Mouse (Mus musculus): Measurements from ENCODE around the gene Dusp8.
A peak's percentile ranks its signal among the peaks of the same experiment; 100 is the strongest.
"Not testable (repeated sequence)": the region's sequence is repeated elsewhere in the genome, so short reads cannot be mapped to it uniquely, and the experiment has no call there.

Gene Dusp8

GRCm38 (mm10) chr7:142095183-142095931, at the start of gene Dusp8:
TSS of gene Dusp8 (minus strand) at chr7:142095843.
- DNase-seq (ENCODE audit: extremely low spot score, low spot score), result peak; percentile 91

GRCm38 (mm10) chr7:142144507-142144906, 48.9 kb upstream of the Dusp8 start, which contains the start of gene Gm45337:
TSS of gene Gm45337 (minus strand) at chr7:142144607.
- DNase-seq (ENCODE audit: extremely low spot score, low spot score), result no peak

- not testable (repeated sequence) for DNase-seq (ENCODE audit: extremely low spot score, low spot score)
Observed at GRCm38 (mm10) chr7:142143506-142144010, 47.9 kb upstream of the Dusp8 start.

- no peak for DNase-seq (ENCODE audit: extremely low spot score, low spot score)
Observed at GRCm38 (mm10) chr7:142140696-142141095, 45.1 kb upstream of the Dusp8 start.

GRCm38 (mm10) chr7:142135934-142136333, 40.3 kb upstream of the Dusp8 start, which contains the start of gene Gm39115:
TSS of gene Gm39115 (minus strand) at chr7:142136034.
- not testable (repeated sequence) for DNase-seq (ENCODE audit: extremely low spot score, low spot score)

- no peak for DNase-seq (ENCODE audit: extremely low spot score, low spot score)
Observed at GRCm38 (mm10) chr7:142134206-142134995, 38.8 kb upstream of the Dusp8 start.

GRCm38 (mm10) chr7:142128843-142129242, 33.2 kb upstream of the Dusp8 start:
- no peak for DNase-seq (ENCODE audit: extremely low spot score, low spot score)

GRCm38 (mm10) chr7:142120629-142121028, 25.0 kb upstream of the Dusp8 start, which contains the start of gene Gm45618:
TSS of gene Gm45618 (minus strand) at chr7:142120729.
- DNase-seq (ENCODE audit: extremely low spot score, low spot score), result not testable (repeated sequence)

GRCm38 (mm10) chr7:142119632-142120031, 24.0 kb upstream of the Dusp8 start:
- DNase-seq (ENCODE audit: extremely low spot score, low spot score), result no peak

- DNase-seq (ENCODE audit: extremely low spot score, low spot score), result no peak
Observed at GRCm38 (mm10) chr7:142104747-142105146, 9.1 kb upstream of the Dusp8 start.

GRCm38 (mm10) chr7:142097776-142098175, 2.1 kb upstream of the Dusp8 start:
- DNase-seq (ENCODE audit: extremely low spot score, low spot score), result peak; percentile 74

GRCm38 (mm10) chr7:142096701-142097100, 1.1 kb upstream of the Dusp8 start:
- no peak for DNase-seq (ENCODE audit: extremely low spot score, low spot score)

- DNase-seq (ENCODE audit: extremely low spot score, low spot score), result peak; percentile 34
Observed at GRCm38 (mm10) chr7:142094301-142095143, 1.1 kb downstream of the Dusp8 start.

- no peak for DNase-seq (ENCODE audit: extremely low spot score, low spot score)
Observed at GRCm38 (mm10) chr7:142093696-142094240, 1.9 kb downstream of the Dusp8 start.

GRCm38 (mm10) chr7:142092991-142093390, 2.7 kb downstream of the Dusp8 start:
- DNase-seq (ENCODE audit: extremely low spot score, low spot score), result no peak

GRCm38 (mm10) chr7:142091848-142092247, 3.8 kb downstream of the Dusp8 start:
- DNase-seq (ENCODE audit: extremely low spot score, low spot score), result no peak

- no peak for DNase-seq (ENCODE audit: extremely low spot score, low spot score)
Observed at GRCm38 (mm10) chr7:142089648-142090447, 5.8 kb downstream of the Dusp8 start.

GRCm38 (mm10) chr7:142088886-142089285, 6.8 kb downstream of the Dusp8 start:
- DNase-seq (ENCODE audit: extremely low spot score, low spot score), result peak; percentile 82

GRCm38 (mm10) chr7:142087069-142087652, 8.5 kb downstream of the Dusp8 start:
- DNase-seq (ENCODE audit: extremely low spot score, low spot score), result no peak
